Mouse (Mus musculus) testis, postnatal 14 days (tissue): ENCODE measurements around the gene Cemip2.

Experiments used
- DNase-seq: peaks from one replicate; pipeline ENCODE4 v3.0.0; 2021; ENCODE audit warnings: low spot score

Cemip2 gene

GRCm38 (mm10) chr19:21814433-21815020 is 36.4 kb downstream of the Cemip2 start:
- no peak for DNase-seq

GRCm38 (mm10) chr19:21816260-21816659 is 38.1 kb downstream of the Cemip2 start:
- DNase-seq, result no peak

GRCm38 (mm10) chr19:21818021-21818725 is 40.0 kb downstream of the Cemip2 start:
- no peak for DNase-seq

- no peak for DNase-seq
Observed at GRCm38 (mm10) chr19:21819585-21819984, 41.4 kb downstream of the Cemip2 start.

- DNase-seq, result no peak
Observed at GRCm38 (mm10) chr19:21820126-21820525, 42.0 kb downstream of the Cemip2 start.

GRCm38 (mm10) chr19:21821877-21822276 is 43.7 kb downstream of the Cemip2 start:
- DNase-seq, result no peak

GRCm38 (mm10) chr19:21824146-21824545 is 46.0 kb downstream of the Cemip2 start:
- no peak for DNase-seq

- DNase-seq, result no peak
Observed at GRCm38 (mm10) chr19:21825128-21825885, 47.2 kb downstream of the Cemip2 start.

- DNase-seq, result no peak
Observed at GRCm38 (mm10) chr19:21833416-21833992, 55.4 kb downstream of the Cemip2 start.

GRCm38 (mm10) chr19:21834952-21835351 is 56.8 kb downstream of the Cemip2 start:
- DNase-seq, result no peak

GRCm38 (mm10) chr19:21850721-21851120 is 72.6 kb downstream of the Cemip2 start:
- DNase-seq, result no peak

GRCm38 (mm10) chr19:21854526-21855228 is 76.5 kb downstream of the Cemip2 start:
- DNase-seq, result no peak

- no peak for DNase-seq
Observed at GRCm38 (mm10) chr19:21855421-21856128, 77.4 kb downstream of the Cemip2 start.

GRCm38 (mm10) chr19:21858846-21859521 is 80.8 kb downstream of the Cemip2 start:
- DNase-seq, result no peak

GRCm38 (mm10) chr19:21860132-21860531 is 82.0 kb downstream of the Cemip2 start:
- no peak for DNase-seq

- DNase-seq, result no peak
Observed at GRCm38 (mm10) chr19:21860894-21861293, 82.8 kb downstream of the Cemip2 start.

- no peak for DNase-seq
Observed at GRCm38 (mm10) chr19:21862289-21862990, 84.3 kb downstream of the Cemip2 start.

GRCm38 (mm10) chr19:21862991-21863931 is 85.1 kb downstream of the Cemip2 start:
- DNase-seq, result no peak
